Mouse (Mus musculus) brain, embryonic 14.5 days (tissue): ENCODE results near the gene Fbxo7.

ENCODE experiments used
- CTCF ChIP-seq: fragments of 200-500 bp; IDR thresholded peaks from 2 replicates; pipeline ENCODE4 v1.5.1; 2012; ENCODE audit warnings: inconsistent platforms, mild to moderate bottlenecking, moderate library complexity, borderline replicate concordance; ENCODE audit not compliant: insufficient read depth, insufficient read length; ENCODE audit errors: extremely low read depth
- POLR2A ChIP-seq: fragments of 200-500 bp; IDR thresholded peaks from 2 replicates; pipeline ENCODE4 v1.6.1; 2012; ENCODE audit warnings: mild to moderate bottlenecking, inconsistent platforms, borderline replicate concordance; ENCODE audit not compliant: poor library complexity, insufficient read depth, insufficient read length, severe bottlenecking; ENCODE audit errors: extremely low read depth

GRCm38 (mm10) chr10:86044066-86044465 lies 22.3 kb downstream of the Fbxo7 start:
- TF ChIP-seq CTCF (no peak), POLR2A (no peak)
